Mouse (Mus musculus) hindbrain, embryonic 14.5 days (tissue): ENCODE results near the gene Csk. TPM values are rescaled to one million over a fixed set of nuclear protein-coding genes. Genes with fewer than 3 reads are reported as not detected.
A peak's percentile ranks its signal among the peaks of the same experiment; 100 is the strongest.

Experiments used
- ATAC-seq: fragments of 200-750 bp; cut with Nextera tagmentation; 2 replicates; pipeline ENCODE4 v1.8.0; 2017; ENCODE audit warnings: moderate number of reproducible peaks, mild to moderate bottlenecking, moderate TSS enrichment, moderate library complexity; ENCODE audit not compliant: low FRiP score
- DNase-seq: peaks from one replicate; pipeline ENCODE4 v3.0.0-alpha.2; 2015; ENCODE audit warnings: low spot score
- H3K27ac ChIP-seq: fragments of 300-500 bp; sonication (generic); 2 replicates; pipeline ENCODE4 v1.5.1; 2014; ENCODE audit warnings: mild to moderate bottlenecking, moderate library complexity
- H3K27me3 ChIP-seq: fragments of 300-500 bp; sonication (generic); 2 replicates; pipeline ENCODE4 v1.6.1; 2014; ENCODE audit warnings: mild to moderate bottlenecking, low read length, mixed read lengths; ENCODE audit not compliant: control insufficient read depth, insufficient read depth
- H3K36me3 ChIP-seq: fragments of 300-500 bp; sonication (generic); replicated peaks from 2 replicates; pipeline ENCODE4 v1.6.1; 2014; ENCODE audit not compliant: control insufficient read depth, insufficient read depth
- H3K4me1 ChIP-seq: fragments of 300-500 bp; sonication (generic); replicated peaks from 2 replicates; pipeline ENCODE4 v1.6.1; 2014; ENCODE audit warnings: antibody characterized with exemption, low read length, mixed read lengths; ENCODE audit not compliant: control insufficient read depth, insufficient read depth
- H3K4me2 ChIP-seq: fragments of 300-500 bp; sonication (generic); replicated peaks from 2 replicates; pipeline ENCODE4 v1.6.1; 2014; ENCODE audit warnings: mild to moderate bottlenecking, moderate library complexity
- H3K4me3 ChIP-seq: fragments of 300-500 bp; sonication (generic); replicated peaks from 2 replicates; pipeline ENCODE4 v1.5.1; 2014; ENCODE audit warnings: mild to moderate bottlenecking, low read length
- H3K9ac ChIP-seq: fragments of 300-500 bp; sonication (generic); 2 replicates; pipeline ENCODE4 v1.6.1; 2014
- H3K9me3 ChIP-seq: fragments of 300-500 bp; sonication (generic); 2 replicates; pipeline ENCODE4 v1.6.1; 2016; ENCODE audit warnings: low read length; ENCODE audit not compliant: control insufficient read depth
- WGBS: fragments of 180-500 bp; shearing (Covaris S2); extraction: QIAGEN DNeasy Blood & Tissue Kit; methylation state at CpG from one replicate; pipeline ENCODE4 v1.1.7; 2014; 5-methylcytosine and 5-hydroxymethylcytosine counted together
- polyA plus RNA-seq: library from polyadenylated mRNA; unstranded; fragments of >200 nt; fragmentation: Nextera tagmentation; extraction: Ambion mirVana; gene quantifications from 2 replicates; pipeline ENCODE4 v1.2.1, GENCODE M21; 2014

Gene Csk
- 41.0 and 43.1 TPM in 2 replicates for polyA plus RNA-seq

GRCm38 (mm10) chr9:57653283-57653682, at the start of gene Csk:
Gene Csk (minus strand): TSS chr9:57653631.
- no peak within 1 kb of the TSS for H3K27ac ChIP-seq
- WGBS: 49% methylated on average over 5 of the region's 5 CpGs
- no peak within 1 kb of the TSS for H3K4me2 ChIP-seq
- ATAC-seq (no peak), DNase-seq (no peak)
- no peaks in the 10 kb centered on the region for H3K27me3 ChIP-seq
- peaks cover 7% of the 10 kb centered on the region for H3K4me1 ChIP-seq
- peak within 1 kb of the TSS; percentile 18; the same call in 1 of the 2 replicates for H3K9ac ChIP-seq
- no peak within 1 kb of the TSS for H3K4me3 ChIP-seq
- H3K9me3 ChIP-seq: no peaks in the 10 kb centered on the region
- H3K36me3 ChIP-seq: no peaks in the 10 kb centered on the region

GRCm38 (mm10) chr9:57698466-57699150, 45.2 kb upstream of the Csk start:
- no peak overlapping the region for H3K27ac ChIP-seq
- ATAC-seq (no peak), DNase-seq (peak; percentile 62)
- no peak overlapping the region for H3K9ac ChIP-seq
- H3K27me3 ChIP-seq: peaks cover 11% of the 10 kb centered on the region; the same call in 1 of the 2 replicates
- no peak overlapping the region for H3K4me2 ChIP-seq
- WGBS: 86% methylated on average over 1 of the region's 1 CpGs
- H3K36me3 ChIP-seq: no peaks in the 10 kb centered on the region
- H3K9me3 ChIP-seq: no peaks in the 10 kb centered on the region
- H3K4me1 ChIP-seq: peaks cover 5% of the 10 kb centered on the region; the same call in 1 of the 2 replicates
- no peak overlapping the region for H3K4me3 ChIP-seq

GRCm38 (mm10) chr9:57697380-57697779, 43.9 kb upstream of the Csk start:
- Histone ChIP-seq H3K4me1 (peaks cover 5% of the 10 kb centered on the region; the same call in 1 of the 2 replicates), H3K27ac (no peak overlapping the region), H3K9me3 (no peaks in the 10 kb centered on the region), H3K9ac (no peak overlapping the region), H3K27me3 (peaks cover 11% of the 10 kb centered on the region; the same call in 1 of the 2 replicates), H3K4me3 (no peak overlapping the region), H3K36me3 (no peaks in the 10 kb centered on the region), H3K4me2 (no peak overlapping the region)
- DNase-seq (no peak), ATAC-seq (no peak)
- 15% methylated on average over 4 of the region's 4 CpGs for WGBS

- H3K27ac ChIP-seq: no peak overlapping the region
- ATAC-seq (peak; percentile 70; the same call in 1 of the 2 replicates), DNase-seq (peak; percentile 59)
- H3K9me3 ChIP-seq: no peaks in the 10 kb centered on the region
- H3K9ac ChIP-seq: peak overlapping the region; percentile 54
- H3K27me3 ChIP-seq: peaks cover 11% of the 10 kb centered on the region; the same call in 1 of the 2 replicates
- H3K4me1 ChIP-seq: peaks cover 5% of the 10 kb centered on the region; the same call in 1 of the 2 replicates
- peak overlapping the region; percentile 42 for H3K4me3 ChIP-seq
- 1% methylated on average over 42 of the region's 42 CpGs for WGBS
- H3K36me3 ChIP-seq: no peaks in the 10 kb centered on the region
- H3K4me2 ChIP-seq: peak overlapping the region; percentile 78
Observed at GRCm38 (mm10) chr9:57696380-57697285, 43.2 kb upstream of the Csk start.

- ATAC-seq: no peak
- 91% methylated on average over 2 of the region's 2 CpGs for WGBS
Observed at GRCm38 (mm10) chr9:57694108-57694507, 40.7 kb upstream of the Csk start.

GRCm38 (mm10) chr9:57688606-57689005, 35.2 kb upstream of the Csk start:
- Histone ChIP-seq H3K4me1 (no peaks in the 10 kb centered on the region), H3K4me2 (no peak overlapping the region), H3K4me3 (no peak overlapping the region), H3K9ac (no peak overlapping the region), H3K27me3 (no peaks in the 10 kb centered on the region), H3K27ac (no peak overlapping the region), H3K9me3 (no peaks in the 10 kb centered on the region), H3K36me3 (no peaks in the 10 kb centered on the region)
- WGBS: 94% methylated on average over 2 of the region's 2 CpGs
- ATAC-seq: no peak
- no peak for DNase-seq

More at GRCm38 (mm10) chr9:57694108-57694507, 40.7 kb upstream of the Csk start:
- no peak overlapping the region for H3K4me3 ChIP-seq
- no peak overlapping the region for H3K4me2 ChIP-seq
- no peak for DNase-seq
- H3K9me3 ChIP-seq: no peaks in the 10 kb centered on the region
- H3K27me3 ChIP-seq: peaks cover 11% of the 10 kb centered on the region; the same call in 1 of the 2 replicates
- H3K9ac ChIP-seq: no peak overlapping the region
- no peak overlapping the region for H3K27ac ChIP-seq
- H3K4me1 ChIP-seq: peaks cover 5% of the 10 kb centered on the region; the same call in 1 of the 2 replicates
- H3K36me3 ChIP-seq: no peaks in the 10 kb centered on the region

- Histone ChIP-seq H3K9ac (no peak overlapping the region), H3K4me1 (no peaks in the 10 kb centered on the region), H3K27me3 (no peaks in the 10 kb centered on the region), H3K4me2 (no peak overlapping the region), H3K9me3 (no peaks in the 10 kb centered on the region), H3K36me3 (no peaks in the 10 kb centered on the region), H3K4me3 (no peak overlapping the region), H3K27ac (no peak overlapping the region)
- no peak for DNase-seq
- no peak for ATAC-seq
- 54% methylated on average over 2 of the region's 2 CpGs for WGBS
Observed at GRCm38 (mm10) chr9:57688158-57688557, 34.7 kb upstream of the Csk start.

- no peak within 1 kb of the TSS for H3K9ac ChIP-seq
- no peaks in the 10 kb centered on the region for H3K4me1 ChIP-seq
- no peaks in the 10 kb centered on the region for H3K36me3 ChIP-seq
- H3K4me3 ChIP-seq: no peak within 1 kb of the TSS
- H3K27me3 ChIP-seq: no peaks in the 10 kb centered on the region
- no peak for ATAC-seq
- WGBS: 85% methylated on average over 2 of the region's 2 CpGs
- H3K4me2 ChIP-seq: no peak within 1 kb of the TSS
- no peak within 1 kb of the TSS for H3K27ac ChIP-seq
- no peaks in the 10 kb centered on the region for H3K9me3 ChIP-seq
- DNase-seq: no peak
Observed at GRCm38 (mm10) chr9:57687751-57688150, 34.3 kb upstream of the Csk start, which contains the start of gene Cyp1a1. Gene Cyp1a1 (plus strand): TSS chr9:57687928.

GRCm38 (mm10) chr9:57686011-57686410, 32.6 kb upstream of the Csk start:
- DNase-seq (no peak), ATAC-seq (no peak)
- Histone ChIP-seq H3K4me2 (no peak overlapping the region), H3K27me3 (no peaks in the 10 kb centered on the region), H3K36me3 (no peaks in the 10 kb centered on the region), H3K4me1 (no peaks in the 10 kb centered on the region), H3K4me3 (no peak overlapping the region), H3K9me3 (no peaks in the 10 kb centered on the region), H3K27ac (no peak overlapping the region), H3K9ac (no peak overlapping the region)
- WGBS: 90% methylated on average over 5 of the region's 5 CpGs
